Mouse (Mus musculus) cerebellum, postnatal 36 days (tissue): Measurements from ENCODE around the gene Cyp4f37.

Experiments used
- DNase-seq, 2 experiments: peaks; one replicate each; pipeline ENCODE4 v3.0.0; 2021 to 2022; ENCODE audit warnings: mixed read lengths in 2 of 2

Gene Cyp4f37

DNA sequence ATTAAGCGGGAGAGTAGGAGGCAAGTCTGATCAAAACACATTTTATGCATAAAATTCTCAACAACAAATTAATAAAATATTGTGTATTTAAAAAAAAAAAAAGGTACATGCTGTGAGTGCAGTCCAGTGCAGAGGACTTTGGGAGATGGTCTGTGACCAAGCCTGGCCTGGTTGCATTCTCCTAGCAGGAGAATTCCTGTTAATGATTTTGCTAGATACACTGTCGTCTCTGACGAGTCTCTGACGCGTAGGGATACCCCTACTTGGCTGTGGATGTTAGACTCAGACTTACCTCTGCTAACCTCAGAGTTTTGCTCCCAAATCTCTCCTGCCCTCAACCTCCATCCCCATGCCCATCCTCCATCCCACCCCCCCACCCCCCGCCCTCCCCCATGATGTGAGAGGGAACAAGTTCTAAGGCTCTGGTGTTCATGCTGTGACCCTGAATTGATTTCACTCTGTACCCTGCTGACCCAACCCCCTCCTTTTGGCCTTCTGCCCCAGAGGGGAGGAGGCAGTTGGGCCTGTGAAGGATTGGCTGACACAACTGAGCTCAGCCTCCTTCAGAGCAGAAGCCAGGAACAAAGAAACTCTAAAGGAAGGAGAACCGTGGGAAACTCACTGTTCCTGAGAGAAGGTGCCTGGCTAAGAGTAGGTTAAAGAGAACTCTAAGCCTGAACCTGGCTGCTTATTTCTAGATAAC is 64.1 kb downstream of the Cyp4f37 start, which contains the start of gene Cyp4f15:
Cyp4f15 (plus strand) TSS at position 580 of the 703 bp plus-strand sequence.
- no peak for DNase-seq
